Mouse (Mus musculus) layer of hippocampus, adult 8-10 months (tissue): ENCODE measurements around the gene C1ql4. TPM values are rescaled to one million over a fixed set of nuclear protein-coding genes. Genes with fewer than 3 reads are reported as not detected.

Experiments
- microRNA-seq, 2 experiments: library from miRNA; unstranded; fragments of <30 nt; microRNA quantifications; one replicate each; pipeline ENCODE4 v1.2.0; 2022
- total RNA-seq, 4 experiments: library from RNA; stranded (reverse); gene quantifications; 2 replicates each; pipeline ENCODE4 v1.2.4; 2022

Gene C1ql4
- total RNA-seq, 4 experiments from 2014 or later, result 0.21 TPM; not detected in 3

Small RNA genes lying within 50 kb of the gene (microRNA-seq; reads per million reads assigned to microRNA genes)
- gene Mir6960, result 0 to 0.25 reads per million in 2 experiments

Other genes with a start within 250 kb of the C1ql4 start
- 10 to 100 TPM; 77.8 to 96.0 (median 89.6) TPM for gene Kmt2d, start 216.6 kb downstream of the C1ql4 start, total RNA-seq
- gene Rhebl1, start 193.3 kb downstream of the C1ql4 start, total RNA-seq, result 10 to 100 TPM in 1 of 4 experiments, 1 to 10 TPM in 3; 4.9 to 10.4 (median 7.9) TPM
- gene Dhh, start 189.3 kb downstream of the C1ql4 start, total RNA-seq, result under 1 TPM in 3 of 4 experiments, not detected in 1; 0.18 to 0.34 (median 0.23) TPM
- 10 to 100 TPM; 17.9 to 21.8 (median 19.6) TPM for gene Lmbr1l, start 169.6 kb downstream of the C1ql4 start, total RNA-seq
- 100 to 1,000 TPM; 488 to 526 (median 515) TPM for gene Tuba1b, start 153.3 kb downstream of the C1ql4 start, total RNA-seq
- not detected for gene Gm49450, start 134.3 kb downstream of the C1ql4 start, total RNA-seq
- 100 to 1,000 TPM; 800 to 882 (median 860) TPM for gene Tuba1a, start 134.1 kb downstream of the C1ql4 start, total RNA-seq
- gene Tuba1c, start 57.9 kb downstream of the C1ql4 start, total RNA-seq, result 10 to 100 TPM; 47.7 to 64.5 (median 52.7) TPM
- gene Prph, start 32.6 kb downstream of the C1ql4 start, total RNA-seq, result 1 to 10 TPM in 3 of 4 experiments, under 1 TPM in 1; 0.96 to 1.9 (median 1.4) TPM
- gene Troap, start 13.2 kb downstream of the C1ql4 start, total RNA-seq, result under 1 TPM; 0.33 to 0.66 (median 0.46) TPM
- gene Dnajc22, start 5.4 kb upstream of the C1ql4 start, total RNA-seq, result under 1 TPM in 3 of 4 experiments, not detected in 1; 0.31 to 0.39 (median 0.34) TPM
- 10 to 100 TPM; 29.6 to 31.8 (median 30.0) TPM for gene Spats2, start 38.1 kb upstream of the C1ql4 start, total RNA-seq
- gene Kcnh3, start 137.0 kb upstream of the C1ql4 start, total RNA-seq, result 10 to 100 TPM; 77.9 to 90.0 (median 86.8) TPM
- 10 to 100 TPM; 69.6 to 85.0 (median 73.3) TPM for gene Mcrs1, start 164.1 kb upstream of the C1ql4 start, total RNA-seq
- gene Prpf40b, start 207.3 kb upstream of the C1ql4 start, total RNA-seq, result 100 to 1,000 TPM in 1 of 4 experiments, 10 to 100 TPM in 3; 93.1 to 117 (median 99.9) TPM
- 1 to 10 TPM in 3 of 4 experiments, under 1 TPM in 1; 0.61 to 2.6 (median 1.6) TPM for gene Fam186b, start 208.1 kb upstream of the C1ql4 start, total RNA-seq